Mouse (Mus musculus) fibroblast of lung, adult 2 months (primary cell): ENCODE measurements around the gene 6430628N08Rik.

Experiments
- DNase-seq: peaks from one replicate; pipeline ENCODE4 v3.0.0-alpha.2; 2011; ENCODE audit warnings: low read depth

Gene 6430628N08Rik

DNA sequence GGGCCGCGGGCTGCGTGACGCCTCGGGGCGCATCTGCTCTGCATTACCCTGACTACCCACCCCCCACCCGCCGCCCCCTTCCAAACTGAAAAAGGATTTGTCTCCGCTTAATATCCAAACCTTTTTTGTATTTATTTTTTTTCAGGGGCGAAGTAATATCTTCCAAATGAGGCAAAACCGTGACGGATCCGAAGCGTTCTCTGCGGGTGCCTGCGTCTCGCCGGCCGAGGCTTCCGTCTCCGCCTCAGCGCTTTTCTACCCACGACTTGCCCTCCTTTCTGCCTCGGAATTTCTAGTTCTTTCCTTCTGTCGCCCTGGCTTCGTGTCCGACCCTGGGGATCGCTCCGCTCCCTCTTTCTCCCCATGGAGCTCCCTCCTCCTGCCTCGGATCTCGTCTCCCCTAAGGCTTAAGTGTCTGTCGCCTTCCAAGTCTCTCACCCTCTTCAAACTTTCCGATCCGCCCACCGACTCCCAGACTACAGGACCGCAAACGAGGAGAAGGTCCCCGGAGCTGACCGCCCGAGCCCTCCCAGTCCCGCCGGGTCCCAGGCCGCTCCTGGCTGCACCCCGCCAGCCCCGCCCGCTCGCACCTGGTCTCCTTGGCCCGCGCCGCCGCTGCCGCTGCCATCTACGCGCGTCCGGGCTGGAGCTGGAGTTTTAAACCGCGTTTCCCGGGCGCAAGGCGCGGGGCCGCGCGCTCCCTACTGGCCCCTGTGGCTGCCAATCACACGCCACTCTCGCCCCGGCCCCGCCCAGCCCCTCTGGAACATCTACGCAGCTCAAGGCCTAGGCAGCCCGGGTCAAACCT lies 49.0 kb downstream of the 6430628N08Rik start, which contains the start of gene Dmbx1:
Gene Dmbx1 (minus strand): TSS at position 632 of the 808 bp plus-strand sequence.
- DNase-seq: no peak

DNA sequence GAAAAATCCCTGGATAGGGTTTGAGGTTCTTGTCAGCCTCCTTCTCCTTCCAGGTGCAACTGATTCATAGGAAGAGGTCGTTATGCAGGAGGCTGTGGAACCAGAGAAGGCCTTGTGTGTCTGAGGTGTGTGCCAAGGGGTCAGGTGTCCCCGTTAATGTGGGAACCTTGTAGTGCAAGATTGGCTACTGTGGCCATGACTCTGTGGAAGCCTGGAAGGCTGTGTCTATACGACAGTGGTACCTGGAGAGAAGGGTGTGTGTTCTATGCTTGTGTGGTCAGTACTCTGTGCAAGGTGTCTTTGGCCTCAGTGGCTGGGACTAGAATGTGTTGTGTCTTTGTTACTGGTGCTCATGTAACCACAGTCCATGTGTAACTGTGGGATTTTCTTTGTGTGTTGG lies 50.2 kb downstream of the 6430628N08Rik start:
- DNase-seq: no peak

- DNase-seq: no peak
Measured at GRCm38 (mm10) chr4:115941242-115941820, 50.9 kb downstream of the 6430628N08Rik start.

DNA sequence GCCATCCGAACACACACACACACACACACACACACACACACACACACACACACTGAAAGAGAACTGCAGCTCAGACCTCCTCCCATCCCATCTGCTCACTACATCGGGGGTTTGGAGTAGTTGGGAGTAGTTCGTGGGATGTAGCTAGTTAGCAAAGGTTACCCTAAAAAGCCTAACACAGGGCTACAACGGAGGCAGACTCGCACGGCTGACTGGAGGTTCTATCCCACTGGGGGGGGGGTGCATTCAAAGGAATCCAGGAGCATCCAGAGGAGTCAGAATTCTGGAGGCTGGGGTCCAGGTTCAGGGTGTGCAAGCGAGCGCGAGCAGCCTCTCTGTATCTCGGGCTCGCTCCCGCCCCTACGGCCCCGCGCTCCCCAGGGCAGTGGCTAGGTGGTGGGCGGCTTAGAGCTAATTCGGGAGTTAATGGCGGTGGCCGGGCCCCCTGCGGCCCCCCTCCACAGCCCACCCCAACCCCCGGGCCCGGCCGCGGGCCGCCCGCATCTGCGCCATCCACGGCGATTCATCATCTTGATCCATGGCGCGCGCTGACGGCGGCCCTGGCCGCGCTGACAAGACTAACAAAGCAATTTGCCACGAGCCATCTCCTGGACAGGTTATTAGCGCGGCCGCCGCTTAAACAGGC lies 53.3 kb downstream of the 6430628N08Rik start:
- no peak for DNase-seq
